Mouse (Mus musculus) natural killer cell, adult 2 months (primary cell): ENCODE results near the gene Tyw1.

Experiments used
- DNase-seq, 2 experiments: peaks; one replicate each; pipeline ENCODE4 v3.0.0; 2022; ENCODE audit warnings: low spot score in 2 of 2

The Tyw1 gene

GRCm38 (mm10) chr5:130314926-130315325 is 59.5 kb downstream of the Tyw1 start:
- no peak for DNase-seq

DNA sequence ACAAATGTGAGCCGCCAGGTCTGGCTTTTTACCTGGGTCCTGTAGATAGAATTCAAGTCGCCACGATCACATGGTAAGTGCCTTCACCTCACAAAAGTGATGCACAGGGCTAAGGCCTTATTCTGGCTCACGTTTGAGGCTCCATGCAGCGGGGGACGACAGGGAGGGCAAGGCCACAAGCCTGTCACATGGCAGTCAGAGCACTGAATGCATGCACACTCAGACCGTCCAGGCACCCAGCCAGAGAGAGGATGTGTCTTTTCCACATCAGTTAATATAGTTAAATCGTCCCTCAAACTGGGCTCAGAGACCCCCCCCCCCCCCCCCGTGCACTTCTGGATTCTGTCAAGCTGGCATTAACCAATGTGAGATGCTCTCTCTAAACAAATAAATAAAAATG is 60.9 kb downstream of the Tyw1 start:
- no peak for DNase-seq

DNA sequence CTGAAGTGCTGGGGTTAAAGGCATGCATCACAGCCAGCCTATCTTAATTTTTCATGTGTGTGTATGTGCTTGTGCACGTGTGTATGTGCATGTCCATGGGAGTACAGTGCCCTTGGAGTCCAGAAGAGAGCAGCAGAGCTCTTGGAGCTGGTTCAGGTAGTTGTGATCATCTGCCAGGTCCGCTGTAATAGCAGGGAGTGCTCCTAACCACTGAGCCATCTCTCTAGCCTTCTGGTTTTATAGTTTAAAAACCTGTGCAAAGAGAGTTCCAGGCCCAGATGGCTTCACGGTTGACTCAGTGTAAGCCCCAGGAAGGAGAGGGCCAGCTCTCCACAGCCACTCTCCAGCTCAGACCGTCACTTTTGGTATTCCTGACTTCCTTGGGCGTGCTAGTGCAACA is 64.4 kb downstream of the Tyw1 start:
- no peak for DNase-seq

GRCm38 (mm10) chr5:130320485-130320884 is 65.1 kb downstream of the Tyw1 start:
- no peak for DNase-seq

DNA sequence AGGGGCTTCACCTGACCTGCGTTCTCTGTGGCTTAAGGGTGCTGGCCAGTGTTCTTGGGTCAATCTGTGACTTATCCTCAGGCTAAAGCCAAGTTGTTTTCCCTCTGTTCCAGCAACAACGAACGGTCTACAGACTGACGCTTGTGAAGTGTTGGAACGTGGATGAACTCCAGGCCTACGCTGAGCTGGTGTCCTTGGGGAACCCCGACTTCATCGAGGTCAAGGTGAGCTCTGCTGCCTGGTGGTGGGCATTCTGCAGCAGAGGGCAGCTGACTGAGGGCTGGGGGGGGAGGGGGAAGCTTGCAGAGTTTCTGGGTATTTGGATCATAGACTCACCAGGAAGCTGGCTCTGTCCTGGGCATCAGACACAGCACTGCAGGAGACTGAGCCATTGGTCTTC is 70.1 kb downstream of the Tyw1 start:
- no peak for DNase-seq

- DNase-seq, result no peak
These were observed 72.3 kb downstream of the Tyw1 start for GRCm38 (mm10) chr5:130327615-130328263.

- no peak for DNase-seq
These were observed 72.9 kb downstream of the Tyw1 start for GRCm38 (mm10) chr5:130328366-130328765.

DNA sequence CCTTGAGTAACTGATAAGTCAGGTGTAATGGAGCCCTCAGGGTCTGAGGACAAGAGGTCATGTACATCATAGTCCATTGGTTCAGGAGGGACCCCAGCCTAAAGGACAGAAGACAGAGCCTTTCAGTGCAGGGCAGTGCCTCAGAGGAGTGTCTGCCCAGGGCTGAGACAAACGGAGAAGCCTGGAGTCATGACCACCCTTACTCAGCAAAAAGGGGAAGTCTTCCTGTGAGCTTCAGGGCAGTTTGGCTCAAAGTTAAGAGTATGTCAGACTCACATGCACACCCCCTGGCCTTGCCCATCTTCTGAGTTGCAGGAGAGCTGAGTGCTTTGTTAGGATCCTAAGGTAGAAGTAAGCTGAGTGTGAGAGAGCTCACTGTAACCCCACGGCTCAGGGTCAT is 74.5 kb downstream of the Tyw1 start:
- DNase-seq, result no peak

DNA sequence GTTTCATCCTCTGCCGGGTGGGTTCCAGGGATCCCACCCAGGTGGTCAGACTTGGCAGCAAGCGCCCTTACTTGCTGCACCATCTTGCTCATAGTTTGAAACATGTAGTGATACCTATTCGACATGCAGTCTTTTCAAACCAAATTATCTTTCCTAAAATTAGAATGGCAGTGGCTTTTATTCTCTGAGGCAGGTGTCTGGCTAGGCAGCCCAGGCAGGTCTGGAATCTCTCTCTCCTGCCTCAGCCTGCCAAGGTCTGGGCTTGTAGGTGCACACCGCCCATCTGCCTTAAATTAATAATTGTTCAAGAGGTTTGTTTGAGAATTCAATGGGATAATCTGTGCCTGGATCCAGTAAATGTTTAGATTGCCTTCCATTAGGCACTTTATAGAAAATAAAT is 75.4 kb downstream of the Tyw1 start:
- no peak for DNase-seq

- DNase-seq, result no peak
These were observed 75.8 kb downstream of the Tyw1 start for GRCm38 (mm10) chr5:130331206-130331605.

DNA sequence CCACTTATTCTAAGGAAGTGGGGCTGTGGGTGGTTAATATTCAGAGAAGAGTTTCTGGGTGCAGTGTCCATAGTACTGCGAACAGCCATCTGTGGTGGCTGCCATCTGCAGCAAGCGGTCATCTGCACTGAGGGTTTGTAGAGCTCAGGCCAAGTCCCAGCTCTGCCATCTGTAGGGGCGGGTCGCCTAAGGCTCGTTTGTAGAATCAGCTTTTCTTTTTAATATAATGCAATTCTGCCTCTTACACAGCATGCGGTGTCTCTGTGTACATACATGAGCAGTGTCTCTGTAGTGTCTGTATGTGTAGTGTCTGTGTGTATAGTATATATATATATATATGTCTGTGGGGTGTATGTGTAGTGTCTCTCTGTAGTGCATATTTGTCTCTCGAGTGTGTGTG is 78.1 kb downstream of the Tyw1 start:
- no peak for DNase-seq

GRCm38 (mm10) chr5:130333971-130334370 is 78.6 kb downstream of the Tyw1 start:
- no peak for DNase-seq

- no peak for DNase-seq
These were observed 80.0 kb downstream of the Tyw1 start for GRCm38 (mm10) chr5:130335462-130335861.

DNA sequence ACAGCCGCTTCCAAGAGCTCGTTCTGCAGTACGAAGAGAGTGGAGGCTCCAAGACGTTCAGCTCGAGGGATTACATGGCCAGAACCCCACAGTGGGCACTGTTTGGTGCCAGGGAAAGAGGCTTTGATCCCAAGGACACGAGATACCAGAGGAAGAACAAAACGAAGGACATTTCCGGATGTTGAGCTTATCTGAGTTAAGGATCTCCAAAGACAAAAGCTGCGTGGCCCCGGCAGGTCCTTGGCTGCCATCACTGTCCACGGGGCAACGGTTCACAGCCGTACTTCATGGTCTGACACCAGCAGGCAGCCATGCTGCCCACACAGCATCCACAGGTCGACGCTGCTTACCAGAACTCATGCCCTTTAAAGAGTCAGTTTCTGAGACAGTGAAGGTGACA is 85.2 kb downstream of the Tyw1 start:
- no peak for DNase-seq

DNA sequence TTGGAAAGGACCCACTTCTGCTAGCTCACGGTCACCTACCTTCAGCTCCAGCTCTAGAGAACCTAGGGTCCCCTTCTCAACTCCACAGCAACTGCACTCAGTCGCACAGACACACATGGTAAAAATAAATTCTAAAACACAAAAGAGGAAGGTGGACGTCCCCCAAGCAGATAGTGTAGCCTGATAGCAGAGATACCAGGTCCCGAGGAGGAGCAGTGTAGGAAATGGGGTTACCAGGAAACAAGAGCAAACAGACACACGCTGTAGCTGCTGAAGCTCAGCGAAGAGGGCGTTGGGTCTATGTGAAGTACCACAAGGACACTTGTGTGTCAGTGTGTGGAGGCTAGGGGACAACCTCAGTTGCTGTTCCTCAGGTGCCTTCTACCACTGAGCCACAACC is 89.6 kb downstream of the Tyw1 start:
- DNase-seq, result no peak

DNA sequence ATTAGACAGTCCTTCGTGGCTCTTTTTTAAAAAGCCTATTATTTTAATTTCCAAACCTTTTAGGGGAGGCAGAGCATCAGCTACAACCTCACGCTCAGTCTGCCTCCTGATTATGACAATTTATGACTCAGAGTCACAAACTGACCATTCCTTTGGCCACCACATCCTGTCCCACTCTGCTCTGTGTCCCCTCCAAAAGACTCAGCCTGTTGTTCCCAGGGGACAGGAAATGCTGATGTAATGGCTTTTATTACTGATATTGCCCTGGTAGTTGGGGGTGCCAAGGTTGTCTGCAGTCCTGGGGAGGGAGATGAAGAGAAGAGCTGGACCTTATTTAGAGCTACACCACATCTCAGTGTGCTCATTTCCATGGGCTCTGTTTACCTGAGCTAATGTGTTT is 90.5 kb downstream of the Tyw1 start:
- DNase-seq, result no peak

DNA sequence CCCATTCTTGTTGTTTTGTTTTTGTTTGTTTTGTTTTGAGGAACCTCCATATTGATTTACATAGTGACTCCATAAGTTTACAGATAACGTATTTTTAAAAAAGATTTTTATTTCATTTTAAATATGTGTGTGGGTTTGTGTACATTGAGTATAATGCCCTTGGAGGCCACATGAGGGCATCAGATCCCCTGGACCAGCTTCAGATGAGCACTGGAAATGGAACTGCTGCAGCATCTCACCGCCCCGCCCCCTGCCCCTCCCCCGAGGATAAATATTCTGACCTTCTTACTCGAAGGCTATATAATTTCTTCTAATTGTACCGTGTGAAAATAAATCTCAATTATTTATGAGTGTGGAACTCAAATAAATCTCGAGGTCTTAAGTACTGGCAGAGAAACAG is 99.8 kb downstream of the Tyw1 start:
- DNase-seq, result no peak

GRCm38 (mm10) chr5:130363111-130363510 is 107.7 kb downstream of the Tyw1 start:
- no peak for DNase-seq

DNA sequence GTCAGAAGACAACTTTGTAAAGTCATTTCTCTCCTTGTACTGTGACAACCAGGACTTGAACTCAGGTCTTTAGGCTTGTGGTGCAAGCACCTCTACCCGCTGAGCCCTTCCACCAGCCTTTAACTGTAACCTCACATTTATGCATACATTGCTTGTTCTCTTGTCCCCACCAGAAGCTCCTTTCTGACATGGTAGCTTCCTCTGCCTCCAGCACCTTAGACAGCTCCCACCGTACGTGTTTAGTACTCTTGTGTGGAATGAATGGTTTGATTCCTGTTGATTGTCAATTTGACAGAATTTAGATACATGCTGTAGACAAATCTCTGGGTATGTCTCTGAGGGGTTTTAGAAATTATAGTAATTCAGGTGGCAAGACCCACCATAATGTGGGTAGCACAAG is 108.4 kb downstream of the Tyw1 start:
- no peak for DNase-seq

GRCm38 (mm10) chr5:130368236-130368635 is 112.8 kb downstream of the Tyw1 start:
- no peak for DNase-seq

DNA sequence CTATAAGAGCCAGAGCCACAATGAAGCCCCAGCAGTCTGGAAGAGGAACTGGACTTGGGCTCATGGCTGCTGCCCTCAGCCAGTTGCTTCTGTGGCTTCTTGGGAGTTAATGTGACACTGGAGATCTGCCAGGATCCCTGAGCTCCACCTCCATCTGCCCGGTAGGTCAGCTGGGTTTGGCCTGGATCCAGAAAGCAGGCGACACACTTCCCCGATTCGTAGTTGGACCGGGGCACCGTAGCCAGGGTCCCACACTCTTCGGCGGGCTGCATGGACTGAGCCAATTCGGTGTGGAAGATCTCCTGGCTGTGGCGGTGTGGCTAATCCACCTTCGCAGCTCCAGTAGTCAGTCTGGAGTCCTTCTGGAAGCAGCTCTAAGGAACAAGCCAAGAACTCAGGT is 113.8 kb downstream of the Tyw1 start, which contains the start of gene Caln1:
TSS of gene Caln1 (plus strand) at position 219 of the 400 bp plus-strand sequence.
- no peak for DNase-seq

GRCm38 (mm10) chr5:130375411-130375810 is 120.0 kb downstream of the Tyw1 start:
- no peak for DNase-seq

DNA sequence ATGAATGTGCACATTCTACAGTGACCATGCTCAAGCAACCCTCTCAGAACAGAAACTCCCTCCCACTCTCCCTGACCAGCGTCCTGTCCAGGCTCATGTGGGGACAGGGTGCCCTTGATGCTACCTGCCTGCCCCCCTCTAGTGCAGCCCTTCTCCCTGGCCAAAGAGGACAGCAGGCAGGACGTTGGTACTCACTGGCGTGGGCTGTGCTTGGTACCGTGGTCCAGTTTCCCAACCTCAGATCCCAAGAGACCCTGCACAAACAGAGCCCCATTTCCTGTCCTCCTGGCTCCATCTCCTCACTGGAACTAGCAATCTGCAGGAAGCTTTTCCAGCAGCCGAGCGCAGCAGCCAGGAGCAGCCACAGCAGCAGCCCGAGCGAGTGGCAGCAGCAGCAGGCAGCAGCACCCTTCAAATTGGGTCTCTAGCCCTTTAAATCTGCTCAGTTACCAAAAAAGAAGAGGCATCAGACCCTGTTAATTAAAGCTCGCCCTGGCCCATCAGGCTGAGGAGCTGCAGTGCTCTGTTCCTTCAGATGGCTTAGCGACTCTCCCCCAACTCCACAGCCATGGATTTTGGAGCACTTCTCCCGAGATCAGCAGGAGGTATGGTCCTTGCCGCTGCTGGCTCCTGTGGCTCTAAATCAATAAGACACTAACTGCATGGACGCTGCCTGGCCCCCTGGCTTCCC is 128.9 kb downstream of the Tyw1 start, which contains the start of gene A330070K13Rik:
TSS of gene A330070K13Rik (minus strand) at position 410 of the 691 bp plus-strand sequence.
- no peak for DNase-seq

GRCm38 (mm10) chr5:130386418-130386817 is 131.0 kb downstream of the Tyw1 start:
- no peak for DNase-seq
